8 mouse cellular contexts compared by ENCODE assay signal in the genomic region with DNA sequence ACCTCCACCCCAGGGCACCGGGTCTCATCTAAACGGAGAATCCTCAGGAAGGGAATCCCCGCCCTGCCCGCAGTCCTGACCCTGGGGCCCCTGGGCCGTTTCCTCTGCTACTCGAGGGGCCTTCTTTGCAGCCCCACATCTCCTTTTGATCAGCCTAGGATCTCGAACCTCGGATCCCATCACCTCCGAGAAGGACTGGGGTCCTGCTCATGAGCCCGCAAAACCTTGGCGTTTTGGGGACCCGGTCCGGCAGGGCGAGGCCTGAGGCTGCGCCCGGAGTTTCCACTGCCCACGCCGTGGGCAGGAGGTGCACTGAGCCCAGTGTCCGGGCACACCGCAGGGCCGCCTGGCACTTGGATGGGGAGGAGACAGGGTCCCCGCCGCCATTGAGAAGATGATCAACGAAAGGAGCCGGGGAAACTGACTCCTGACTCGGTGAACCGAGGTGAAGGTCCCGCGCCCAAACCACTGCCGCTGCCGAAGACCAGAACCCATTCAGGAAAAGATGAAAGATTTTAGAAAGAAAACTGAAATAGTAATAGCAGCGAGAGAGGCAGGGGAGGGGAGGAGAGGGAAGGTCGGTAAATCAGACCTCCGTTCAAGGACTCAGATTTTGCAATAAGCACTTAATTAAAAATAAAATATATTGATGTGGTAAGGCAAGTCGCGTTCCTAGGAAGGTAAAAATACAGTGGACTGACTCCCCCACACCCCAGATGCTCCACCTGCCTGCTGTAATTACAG.
DNase-seq lines count a peak whose midpoint lies in the region; ATAC-seq and TF ChIP-seq lines count a peak whose summit lies in the region.

No protein-coding gene starts in this region.

- no peak for TF ChIP-seq EP300 in CH12.LX (IDR thresholded peaks at IDR 0.05; ENCODE audit: low read length)

- TF ChIP-seq POLR2A in CH12.LX (IDR thresholded peaks at IDR 0.05; ENCODE audit: low read depth, low read length): no peak

- H3K36me3 ChIP-seq in CH12.LX (replicated peaks in 1 of 2; ENCODE audit: control insufficient read depth in 1 of 2, insufficient read depth in 1 of 2, low read length in 1 of 2): no peaks in the 10 kb centered on the region
- H3K36me3 ChIP-seq in forebrain, embryonic 11.5 days (ENCODE audit: control insufficient read depth, insufficient read depth, low read length): no peaks in the 10 kb centered on the region
- no peaks in the 10 kb centered on the region for H3K36me3 ChIP-seq in limb, embryonic 10.5 days
- H3K36me3 ChIP-seq in midbrain, embryonic 15.5 days (replicated peaks): no peaks in the 10 kb centered on the region

- 5% methylated on average over 36 of the region's 36 CpGs for WGBS in forebrain, embryonic 11.5 days
- 3% methylated on average over 36 of the region's 36 CpGs for WGBS in limb, embryonic 10.5 days
- 3% methylated on average over 36 of the region's 36 CpGs for WGBS in midbrain, embryonic 15.5 days

- no peak for TF ChIP-seq CTCF in CH12.LX (conservative IDR thresholded peaks at IDR 0.05 in 1 of 2, IDR thresholded peaks at IDR 0.05 in 1 of 2; ENCODE audit: low read depth in 2 of 2, low read length in 2 of 2)

- H3K79me2 ChIP-seq in CH12.LX (replicated peaks; ENCODE audit: control insufficient read depth, extremely low read depth, insufficient read depth, poor library complexity, severe bottlenecking): no peaks in the 10 kb centered on the region

- no peak overlapping the region for H3K27ac ChIP-seq in CH12.LX (ENCODE audit: insufficient read depth, low read depth)
- H3K27ac ChIP-seq in forebrain, embryonic 11.5 days (ENCODE audit: low read depth, low read length): no peak overlapping the region
- peak overlapping the region; percentile 62; the same call in 1 of the 2 replicates for H3K27ac ChIP-seq in limb, embryonic 10.5 days
- peak overlapping the region; percentile 84 for H3K27ac ChIP-seq in midbrain, embryonic 15.5 days

- dilution Hi-C loops in CH12.LX (cut with MboI; ENCODE audit: extremely low pct_ligation_motif_present, extremely low pct_unique_long_range_greater_than_20kb, low sequenced_read_pairs): no loop called here

- no peaks in the 10 kb centered on the region for H3K27me3 ChIP-seq in CH12.LX (replicated peaks)
- H3K27me3 ChIP-seq in forebrain, embryonic 11.5 days (ENCODE audit: control insufficient read depth, insufficient read depth, low read length): peaks cover 3% of the 10 kb centered on the region; the same call in 1 of the 2 replicates
- peaks cover 58% of the 10 kb centered on the region for H3K27me3 ChIP-seq in limb, embryonic 10.5 days (ENCODE audit: low read depth, poor library complexity, severe bottlenecking)
- no peaks in the 10 kb centered on the region for H3K27me3 ChIP-seq in midbrain, embryonic 15.5 days (replicated peaks)

- H3K4me3 ChIP-seq in CH12.LX (replicated peaks in 1 of 3; ENCODE audit: low read depth in 2 of 3, low read length in 2 of 3, poor library complexity in 1 of 3): peak overlapping the region in 1 of 3 experiments; percentile 18
- peak overlapping the region; percentile 25 for H3K4me3 ChIP-seq in forebrain, embryonic 11.5 days (ENCODE audit: low read depth, low read length)
- peak overlapping the region; percentile 48 for H3K4me3 ChIP-seq in limb, embryonic 10.5 days
- H3K4me3 ChIP-seq in midbrain, embryonic 15.5 days: peak overlapping the region; percentile 36

- TF ChIP-seq RAD21 in CH12.LX (IDR thresholded peaks at IDR 0.05; ENCODE audit: low read depth, low read length): no peak

- H3K4me2 ChIP-seq in CH12.LX (ENCODE audit: insufficient read depth, low read depth, poor library complexity, severe bottlenecking): peak overlapping the region; percentile 87; the same call in 1 of the 2 replicates
- peak overlapping the region; percentile 50 for H3K4me2 ChIP-seq in forebrain, embryonic 11.5 days (ENCODE audit: low read depth, low read length, severe bottlenecking)
- H3K4me2 ChIP-seq in midbrain, embryonic 15.5 days: peak overlapping the region; percentile 59

- ATAC-seq in forebrain, embryonic 11.5 days (replicated peaks; ENCODE audit: low FRiP score): peak; percentile 9; the same call in 1 of the 2 replicates
- ATAC-seq in midbrain, embryonic 15.5 days (replicated peaks): peak; percentile 31

- no peaks in the 10 kb centered on the region for H3K9me3 ChIP-seq in CH12.LX (replicated peaks; ENCODE audit: low read length)
- no peaks in the 10 kb centered on the region for H3K9me3 ChIP-seq in forebrain, embryonic 11.5 days (ENCODE audit: control insufficient read depth, low read length)
- H3K9me3 ChIP-seq in limb, embryonic 10.5 days (replicated peaks): no peaks in the 10 kb centered on the region
- H3K9me3 ChIP-seq in midbrain, embryonic 15.5 days: no peaks in the 10 kb centered on the region

- in situ Hi-C loops in CH12.LX (cut with MboI; ENCODE audit: low pct_ligation_motif_present, low pct_unique_long_range_greater_than_20kb, low sequenced_read_pairs): no loop called here

- peak overlapping the region; percentile 0; the same call in 1 of the 2 replicates for H3K9ac ChIP-seq in CH12.LX (ENCODE audit: insufficient read depth, low read depth)
- peak overlapping the region; percentile 51 for H3K9ac ChIP-seq in forebrain, embryonic 11.5 days (ENCODE audit: low read length)
- peak overlapping the region; percentile 44 for H3K9ac ChIP-seq in midbrain, embryonic 15.5 days

- peaks cover 0 to 4% of the 10 kb centered on the region in 2 experiments; a peak in 1 of 4 replicates for H3K4me1 ChIP-seq in CH12.LX (ENCODE audit: control insufficient read depth in 1 of 2, insufficient read depth in 2 of 2)
- peaks cover 11% of the 10 kb centered on the region; the same call in 1 of the 2 replicates for H3K4me1 ChIP-seq in forebrain, embryonic 11.5 days (replicated peaks; ENCODE audit: control insufficient read depth, insufficient read depth, low read length)
- H3K4me1 ChIP-seq in limb, embryonic 10.5 days: peaks cover 22% of the 10 kb centered on the region
- H3K4me1 ChIP-seq in midbrain, embryonic 15.5 days: peaks cover 30% of the 10 kb centered on the region; the same call in 1 of the 2 replicates

- peak; percentile 34 for DNase-seq in adrenal gland, adult 2 months
- no peak for DNase-seq in adrenal gland, adult 8-10 months
- DNase-seq in CH12.LX (ENCODE audit: extremely low read depth): no peak
- DNase-seq in forebrain, embryonic 11.5 days (ENCODE audit: low spot score): peak; percentile 59
- peak; percentile 54 for DNase-seq in limb, embryonic 10.5 days (ENCODE audit: low spot score)
- no peak for DNase-seq in frontal cortex, postnatal 14 days (ENCODE audit: low spot score in 2 of 2)
- DNase-seq in cerebellum, adult 11-12 months: no peak

TF ChIP-seq in CH12.LX, 34 proteins besides CTCF, POLR2A, EP300 and RAD21:
- TF ChIP-seq MXI1 (IDR thresholded peaks at IDR 0.05; ENCODE audit: low read depth, low read length): no peak

Comparison
In these comparisons a context has a peak if more than half of its experiments do, and no peak if none do; other contexts are left out.
1. DNase-seq: peak in adrenal gland, adult 2 months (single experiment), forebrain, embryonic 11.5 days (single experiment) and limb, embryonic 10.5 days (single experiment); none in adrenal gland, adult 8-10 months (single experiment), CH12.LX (single experiment), frontal cortex, postnatal 14 days (0 of 2) and cerebellum, adult 11-12 months (single experiment).
2. H3K27ac ChIP-seq: peak in limb, embryonic 10.5 days (single experiment) and midbrain, embryonic 15.5 days (single experiment); none in CH12.LX (single experiment) and forebrain, embryonic 11.5 days (single experiment).
3. H3K9ac ChIP-seq: peak in every context shown above with its lines; median percentile 51 in forebrain, embryonic 11.5 days; 44 in midbrain, embryonic 15.5 days; 0 in CH12.LX.
4. Peak in every context shown above with its lines, with median percentiles within 50 percentile points of each other: H3K4me2 ChIP-seq.